Mouse (Mus musculus) sigmoid colon, adult 10 weeks (tissue): ENCODE results near the gene Zfp709. TPM values are rescaled to one million over a fixed set of nuclear protein-coding genes. Genes with fewer than 3 reads are reported as not detected.

Source experiments
- polyA plus RNA-seq: library from polyadenylated mRNA; stranded (reverse); fragments of 350-450 nt; fragmentation: Illumina TruSeq; extraction: RNeasy Lipid Tissue Mini Kit (QIAGEN cat#74804); gene quantifications from one replicate; pipeline ENCODE4 v1.2.3, GENCODE M21; 2014; ENCODE audit warnings: low read depth, low replicate concordance

Gene Zfp709
- 18.0 TPM for polyA plus RNA-seq

GRCm38 (mm10) chr8:71881618-71882274, at the start of gene Zfp709:
Zfp709 (plus strand) TSS chr8:71882019.

GRCm38 (mm10) chr8:71908309-71909261, 26.8 kb downstream of the Zfp709 start, which contains the start of the genes Zfp882 and Zfp617:
Zfp882 (plus strand) TSS chr8:71908608.
Zfp617 (plus strand) TSS chr8:71908635.

Other genes starting within 250 kb of the Zfp709 start
- gene Unc13a, start 210.3 kb upstream of the Zfp709 start, polyA plus RNA-seq: 0.35 TPM
- gene Jak3, start 205.7 kb upstream of the Zfp709 start, polyA plus RNA-seq: not detected
- gene Insl3, start 192.8 kb upstream of the Zfp709 start, polyA plus RNA-seq: not detected
- gene B3gnt3, start 180.2 kb upstream of the Zfp709 start, polyA plus RNA-seq: 169 TPM
- 0.38 TPM for gene Fcho1, start 156.3 kb upstream of the Zfp709 start, polyA plus RNA-seq
- 8.5 TPM for gene Zfp882, start 26.6 kb downstream of the Zfp709 start, polyA plus RNA-seq
- gene Zfp617, start 26.6 kb downstream of the Zfp709 start, polyA plus RNA-seq: 149 TPM
- gene Zfp961, start 69.0 kb downstream of the Zfp709 start, polyA plus RNA-seq: 51.1 TPM
- not detected for gene Cyp4f18, start 127.6 kb downstream of the Zfp709 start, polyA plus RNA-seq
- gene Olfr372, start 159.2 kb downstream of the Zfp709 start, polyA plus RNA-seq: not detected
- gene Olfr373, start 201.2 kb downstream of the Zfp709 start, polyA plus RNA-seq: not detected
- gene Olfr374, start 225.0 kb downstream of the Zfp709 start, polyA plus RNA-seq: not detected